Mouse (Mus musculus) 3134 (cell line): ENCODE results near the gene Gatad2a.
A peak's percentile ranks its signal among the peaks of the same experiment; 100 is the strongest.
"Not testable (repeated sequence)": the region's sequence is repeated elsewhere in the genome, so short reads cannot be mapped to it uniquely, and the experiment has no call there.

Source experiments
- DNase-seq: peaks from one replicate; pipeline ENCODE4 v3.0.0-alpha.2; 2011; ENCODE audit warnings: low spot score; ENCODE audit not compliant: insufficient read length; ENCODE audit errors: extremely low read depth

Gene Gatad2a

GRCm38 (mm10) chr8:69996589-69997285 lies 553 bp upstream of the Gatad2a start:
- DNase-seq, result no peak

DNA sequence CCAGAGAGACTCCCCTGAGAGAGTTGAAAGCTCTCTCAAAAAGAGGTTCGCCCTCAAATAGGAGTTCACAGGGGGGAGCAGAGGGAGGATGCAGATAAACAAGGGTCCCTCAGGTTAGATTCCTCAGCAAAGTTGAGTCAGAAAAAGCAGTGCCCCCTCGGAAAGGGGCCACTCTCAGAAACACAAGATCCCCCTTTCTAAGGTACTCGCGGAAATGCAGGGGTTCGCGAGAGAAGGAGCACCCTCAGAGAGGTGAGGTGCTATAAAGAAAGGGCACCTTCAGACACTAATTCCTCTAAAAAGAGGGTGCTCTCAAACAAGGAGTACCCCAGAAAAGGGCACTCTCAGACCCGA lies 785 bp downstream of the Gatad2a start:
- no peak for DNase-seq

DNA sequence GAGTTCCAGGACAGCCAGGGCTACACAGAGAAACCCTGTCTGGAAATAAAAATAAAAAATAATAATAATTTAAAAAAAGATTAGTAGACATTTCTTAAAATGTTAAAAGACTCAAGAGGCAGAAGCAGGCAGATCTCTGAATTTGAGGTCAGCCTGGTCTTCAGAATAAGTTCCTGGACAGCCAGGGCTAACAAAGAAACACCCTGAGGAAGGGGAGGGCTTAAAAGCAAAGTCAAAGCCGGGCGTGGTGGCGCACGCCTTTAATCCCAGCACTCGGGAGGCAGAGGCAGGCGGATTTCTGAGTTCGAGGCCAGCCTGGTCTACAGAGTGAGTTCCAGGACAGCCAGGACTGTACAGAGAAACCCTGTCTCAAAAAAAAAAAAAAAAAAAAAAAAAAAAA lies 7.2 kb downstream of the Gatad2a start:
- not testable (repeated sequence) for DNase-seq

GRCm38 (mm10) chr8:69987744-69988143 lies 8.4 kb downstream of the Gatad2a start:
- DNase-seq, result no peak

GRCm38 (mm10) chr8:69984876-69985553 lies 11.2 kb downstream of the Gatad2a start:
- DNase-seq, result no peak

DNA sequence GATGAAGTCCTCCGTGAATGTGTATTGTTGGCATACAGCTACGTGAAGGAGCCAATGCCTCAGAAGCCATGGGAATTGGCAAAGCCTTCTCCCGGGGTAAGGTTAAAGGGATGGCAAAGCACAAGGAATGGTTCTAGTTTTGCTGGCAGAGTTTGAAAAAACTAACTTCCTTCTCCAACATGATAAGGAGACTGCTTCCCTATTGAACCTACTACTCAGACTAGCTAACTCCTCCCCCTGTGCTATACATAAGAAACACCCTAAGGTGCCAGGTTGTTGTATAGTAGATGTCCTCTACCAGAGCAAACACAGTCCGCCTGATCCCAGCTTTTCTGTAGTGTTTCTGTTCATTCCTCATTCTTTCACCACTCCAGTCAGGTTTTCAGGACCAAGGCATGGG lies 17.7 kb downstream of the Gatad2a start:
- no peak for DNase-seq

DNA sequence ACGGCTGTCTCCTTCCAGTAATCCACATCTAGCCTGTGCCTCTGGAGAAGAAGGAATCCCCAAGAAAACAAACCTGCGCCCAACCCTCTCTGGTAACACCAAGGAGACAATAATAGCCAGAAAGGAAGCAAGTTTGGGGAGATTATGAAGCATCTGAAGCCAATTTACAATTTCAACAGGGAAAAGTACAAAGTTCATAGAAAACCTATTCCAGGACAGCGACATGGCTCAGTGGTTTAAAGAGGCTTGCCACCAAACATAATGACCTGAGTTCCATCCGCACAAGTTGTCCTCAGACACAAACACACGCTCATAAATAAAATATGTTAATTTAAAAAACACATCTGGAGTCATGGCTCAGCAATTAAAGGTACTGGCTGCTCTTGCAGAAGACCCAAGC lies 21.4 kb downstream of the Gatad2a start:
- DNase-seq, result no peak

DNA sequence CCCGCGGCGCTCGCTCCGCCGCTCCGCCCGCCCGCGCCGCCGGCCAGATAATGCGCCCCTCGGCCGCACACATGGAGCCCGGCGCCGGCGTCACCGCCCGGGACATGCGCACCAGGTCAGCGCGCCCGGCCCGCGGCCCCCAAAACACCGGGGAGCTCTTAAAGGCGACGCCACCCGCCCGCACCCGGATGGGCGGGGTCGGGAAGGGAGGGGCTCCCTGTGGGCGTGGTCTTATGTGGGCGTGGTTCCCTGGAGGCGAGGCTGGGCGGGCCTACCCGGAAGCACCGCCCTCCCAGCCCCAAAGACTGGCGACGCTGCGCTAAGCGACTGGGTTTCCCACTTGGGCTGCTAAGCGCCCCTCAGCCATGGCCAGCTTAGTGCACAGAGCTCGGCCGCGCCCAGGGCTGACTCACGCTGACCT lies 22.0 kb downstream of the Gatad2a start:
- DNase-seq, result peak; percentile 97

DNA sequence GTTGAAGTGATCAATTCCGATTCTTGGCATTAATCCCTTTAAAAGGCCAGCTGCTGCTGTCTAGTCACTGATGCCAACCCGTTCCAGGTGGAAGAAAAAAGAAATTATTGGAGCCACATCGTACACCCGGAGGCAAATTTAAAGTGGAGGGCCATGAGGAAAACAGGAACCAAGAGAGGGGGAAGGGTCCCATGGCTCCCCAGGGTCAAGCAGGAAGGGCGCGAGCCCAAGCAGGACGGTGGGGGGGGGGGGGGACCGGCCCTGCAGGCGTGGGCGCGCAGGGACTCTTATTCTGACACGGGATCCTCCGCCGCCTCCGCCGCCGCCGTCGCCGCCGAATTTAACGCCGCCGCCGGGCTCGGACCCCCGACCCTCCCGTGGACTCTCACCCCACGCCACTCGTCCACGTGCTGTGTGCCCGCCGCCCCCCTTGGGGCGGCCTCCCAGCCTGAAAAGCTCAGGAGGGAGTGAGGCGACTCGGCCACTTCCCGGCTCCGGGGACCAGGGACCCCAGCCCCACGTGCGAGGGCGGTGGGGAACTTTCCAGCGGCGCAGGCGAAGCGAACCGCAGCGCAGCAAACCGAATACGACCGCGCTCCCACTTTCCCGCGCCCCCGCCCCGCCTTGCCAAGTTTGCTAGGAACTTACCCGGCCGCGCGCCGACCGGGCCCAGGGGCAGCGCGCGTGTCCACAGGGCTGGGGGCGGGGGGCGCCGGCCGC lies 22.6 kb downstream of the Gatad2a start:
- peak; percentile 62 for DNase-seq

DNA sequence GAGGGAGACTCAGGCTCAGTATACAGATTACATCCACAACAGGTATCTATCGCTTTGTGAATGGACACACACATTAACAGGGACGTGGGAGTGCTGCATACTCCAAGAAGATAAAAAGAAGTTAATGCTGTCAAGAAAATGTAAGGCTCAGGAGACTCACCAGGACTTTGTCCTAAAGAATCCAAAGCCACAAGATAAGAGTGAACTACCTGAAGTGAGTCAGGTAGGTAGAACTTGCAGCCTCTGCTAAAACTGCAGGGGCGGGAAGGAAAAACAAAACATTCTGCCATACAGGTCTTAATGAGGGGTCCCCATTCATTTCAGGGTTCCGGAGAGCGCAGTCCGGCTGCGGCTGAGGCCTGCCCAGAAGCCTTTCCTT lies 23.1 kb downstream of the Gatad2a start:
- no peak for DNase-seq

DNA sequence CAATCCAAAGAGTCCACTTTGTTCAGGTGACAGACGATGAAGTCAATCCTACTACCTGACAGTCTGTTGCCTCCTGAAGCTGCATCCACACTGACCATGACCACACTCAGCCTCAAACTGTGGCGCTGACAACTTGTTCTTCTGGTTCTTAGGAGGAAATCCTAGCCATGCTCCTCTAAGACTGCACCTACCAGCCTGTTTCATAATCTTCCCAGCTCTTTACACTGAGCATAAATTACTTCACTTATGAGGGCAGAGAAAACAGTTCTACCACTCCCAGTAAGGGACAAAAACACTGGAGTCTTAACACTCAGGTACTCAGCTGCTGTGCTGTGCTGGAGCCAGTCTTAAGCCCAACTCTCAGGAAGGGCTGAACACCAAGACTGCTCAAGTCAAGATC lies 25.3 kb downstream of the Gatad2a start:
- DNase-seq, result no peak

DNA sequence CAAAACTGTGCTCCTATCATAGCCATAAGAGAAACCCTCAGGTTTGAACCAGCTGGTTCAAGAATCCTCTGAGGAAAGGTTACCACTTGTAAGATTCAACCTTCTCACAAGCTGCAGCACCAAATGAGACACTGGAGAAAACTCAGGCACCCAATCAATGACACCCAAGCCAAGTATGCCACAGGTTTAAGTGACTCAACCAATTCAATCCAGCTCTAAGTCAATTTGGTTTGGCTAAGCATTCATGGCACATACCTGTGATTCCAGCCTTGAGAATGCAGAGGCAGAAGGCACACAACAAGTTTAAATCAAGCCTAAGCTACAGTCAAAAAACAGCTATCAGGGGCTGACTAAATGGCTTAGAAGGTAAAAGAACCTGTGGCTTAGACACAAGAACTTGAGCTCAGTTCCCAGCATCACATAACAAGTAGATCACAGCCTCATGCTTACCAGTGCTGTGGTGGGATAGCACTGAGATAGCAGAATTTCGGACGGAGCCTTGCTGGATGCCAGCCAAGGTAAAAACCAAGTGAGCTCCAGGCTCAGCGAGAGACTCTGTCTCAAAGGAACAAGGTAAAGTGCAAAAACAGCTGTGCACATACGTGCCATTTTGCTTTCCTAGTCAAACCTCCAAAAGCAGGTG lies 28.8 kb downstream of the Gatad2a start:
- DNase-seq, result peak; percentile 25

GRCm38 (mm10) chr8:69959241-69959640 lies 36.9 kb downstream of the Gatad2a start:
- DNase-seq, result no peak

- DNase-seq, result no peak
Observed at GRCm38 (mm10) chr8:69957879-69958278, 38.3 kb downstream of the Gatad2a start.

DNA sequence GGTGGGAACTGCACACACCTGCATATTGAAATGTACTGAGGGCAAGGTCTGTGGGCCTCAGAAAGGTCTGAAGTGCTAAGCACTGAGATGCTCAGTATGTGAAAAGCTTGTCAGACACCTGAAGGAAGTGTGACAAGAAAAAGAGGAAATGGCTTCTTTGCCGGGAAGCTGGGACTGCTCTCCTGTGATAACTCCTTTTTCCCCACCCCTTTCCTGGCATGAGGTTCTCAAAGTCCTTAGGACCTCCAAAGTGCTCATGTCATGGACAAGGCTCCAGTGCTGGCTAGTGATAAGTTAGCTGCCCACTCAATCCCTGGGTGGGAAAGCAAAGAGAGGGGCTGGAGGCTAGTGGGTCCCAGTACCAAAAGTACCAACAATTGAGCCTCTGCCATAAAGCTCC lies 38.8 kb downstream of the Gatad2a start:
- no peak for DNase-seq

DNA sequence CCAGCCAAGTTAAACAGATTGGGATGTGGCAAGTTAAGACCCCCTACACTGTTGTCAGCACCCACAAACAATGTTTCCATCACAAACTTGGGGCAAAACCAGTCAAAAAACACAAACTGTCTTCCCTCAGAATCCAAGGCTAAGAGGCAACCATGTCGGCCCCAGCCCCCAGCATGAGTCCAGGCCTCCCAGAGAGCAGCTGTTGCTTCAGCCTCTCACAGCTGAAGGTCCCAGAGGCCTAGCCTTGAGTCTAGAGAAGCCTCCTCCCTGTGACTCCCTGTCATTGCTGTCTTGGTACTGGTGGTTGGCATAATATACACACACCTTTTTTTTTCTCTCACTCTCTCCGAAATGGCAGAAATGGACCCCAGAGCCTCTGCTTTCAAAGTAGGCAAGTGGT lies 39.5 kb downstream of the Gatad2a start:
- no peak for DNase-seq

- DNase-seq, result no peak
Observed at GRCm38 (mm10) chr8:69954642-69955041, 41.5 kb downstream of the Gatad2a start.

DNA sequence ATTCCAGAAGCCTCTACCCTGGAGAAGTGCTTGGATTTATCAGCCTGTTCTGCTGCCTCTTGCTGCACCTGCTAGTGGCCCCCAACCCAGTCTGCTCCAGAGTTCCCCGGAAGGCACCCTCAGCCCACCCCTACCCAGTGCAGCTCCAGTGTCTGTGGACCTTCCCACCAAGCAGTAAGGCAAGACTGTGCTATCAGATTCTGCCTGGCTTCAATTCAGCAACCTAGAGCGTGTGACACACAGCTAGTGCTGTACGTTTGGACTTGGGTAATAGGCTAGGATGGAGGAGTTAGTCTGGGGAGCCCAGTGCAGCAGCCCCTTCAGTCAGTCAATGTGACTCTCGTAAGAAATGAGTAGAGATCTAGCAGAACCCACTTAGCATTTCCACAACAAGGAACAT lies 42.0 kb downstream of the Gatad2a start:
- DNase-seq, result no peak

DNA sequence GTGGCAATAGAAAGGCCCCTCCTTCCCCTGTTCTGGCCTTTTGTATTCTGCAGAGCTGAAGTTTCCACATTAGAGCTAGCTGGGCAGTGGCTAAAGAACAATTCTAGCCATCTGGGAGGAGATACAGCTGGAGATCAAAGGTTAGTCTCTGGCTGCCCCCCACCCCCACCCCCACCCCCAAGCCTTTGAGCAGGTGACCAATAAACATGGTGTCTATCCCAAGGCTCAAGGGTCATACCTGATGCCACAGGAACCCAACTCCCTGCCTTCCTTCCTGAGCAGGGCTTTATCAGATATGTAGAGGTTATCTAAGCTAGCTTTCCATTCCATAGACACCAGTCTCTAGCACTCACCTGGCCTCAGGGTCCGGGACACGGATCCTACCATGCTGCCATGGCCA lies 45.9 kb downstream of the Gatad2a start:
- no peak for DNase-seq

DNA sequence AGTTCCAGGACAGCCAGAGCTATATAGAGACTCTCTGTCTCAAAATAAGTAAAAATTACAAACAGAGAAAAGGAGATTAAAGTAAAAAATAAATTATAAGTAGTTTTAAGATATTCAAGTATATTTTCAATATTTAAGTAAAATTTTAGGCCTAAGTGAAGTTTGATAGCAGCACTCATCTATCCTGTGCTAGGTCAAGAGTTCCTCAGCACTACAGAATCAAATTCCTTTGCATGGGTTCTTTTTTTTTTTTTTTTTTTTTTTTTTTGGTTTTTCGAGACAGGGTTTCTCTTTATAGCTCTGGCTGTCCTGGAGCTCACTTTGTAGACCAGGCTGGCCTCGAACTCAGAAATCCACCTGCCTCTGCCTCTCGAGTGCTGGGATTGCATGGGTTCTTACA lies 53.7 kb downstream of the Gatad2a start:
- DNase-seq, result not testable (repeated sequence)

- peak; percentile 35 for DNase-seq
Observed at GRCm38 (mm10) chr8:69940386-69940785, 55.8 kb downstream of the Gatad2a start.
